Mouse (Mus musculus) kidney, postnatal 10 days (tissue): ENCODE results near the gene Pla1a.

ENCODE experiments used
- DNase-seq: peaks from one replicate; pipeline ENCODE4 v3.0.0; 2021; ENCODE audit warnings: mixed read lengths

The Pla1a gene

GRCm38 (mm10) chr16:38385184-38385634 lies 47.7 kb downstream of the Pla1a start:
- DNase-seq: no peak

GRCm38 (mm10) chr16:38383683-38384082 lies 49.3 kb downstream of the Pla1a start:
- DNase-seq: no peak

GRCm38 (mm10) chr16:38379926-38380325 lies 53.0 kb downstream of the Pla1a start:
- DNase-seq: no peak

GRCm38 (mm10) chr16:38379493-38379892 lies 53.5 kb downstream of the Pla1a start:
- no peak for DNase-seq

GRCm38 (mm10) chr16:38379088-38379487 lies 53.9 kb downstream of the Pla1a start:
- no peak for DNase-seq

- no peak for DNase-seq
Observed at GRCm38 (mm10) chr16:38378591-38378990, 54.4 kb downstream of the Pla1a start.

GRCm38 (mm10) chr16:38377546-38377945 lies 55.4 kb downstream of the Pla1a start:
- no peak for DNase-seq

- DNase-seq: peak; percentile 27
Observed at GRCm38 (mm10) chr16:38376841-38377249, 56.1 kb downstream of the Pla1a start.

GRCm38 (mm10) chr16:38376163-38376840 lies 56.6 kb downstream of the Pla1a start:
- DNase-seq: peak; percentile 65

GRCm38 (mm10) chr16:38375182-38375581 lies 57.8 kb downstream of the Pla1a start:
- no peak for DNase-seq

- DNase-seq: no peak
Observed at GRCm38 (mm10) chr16:38374379-38375140, 58.4 kb downstream of the Pla1a start.

- no peak for DNase-seq
Observed at GRCm38 (mm10) chr16:38373941-38374340, 59.0 kb downstream of the Pla1a start.

- DNase-seq: no peak
Observed at GRCm38 (mm10) chr16:38373439-38373838, 59.5 kb downstream of the Pla1a start.

GRCm38 (mm10) chr16:38372876-38373275 lies 60.1 kb downstream of the Pla1a start:
- no peak for DNase-seq

- DNase-seq: no peak
Observed at GRCm38 (mm10) chr16:38371705-38372296, 61.1 kb downstream of the Pla1a start.

- DNase-seq: no peak
Observed at GRCm38 (mm10) chr16:38370633-38371374, 62.1 kb downstream of the Pla1a start.

- DNase-seq: no peak
Observed at GRCm38 (mm10) chr16:38369992-38370484, 62.9 kb downstream of the Pla1a start.

- no peak for DNase-seq
Observed at GRCm38 (mm10) chr16:38369431-38369830, 63.5 kb downstream of the Pla1a start.

GRCm38 (mm10) chr16:38369000-38369399 lies 63.9 kb downstream of the Pla1a start:
- DNase-seq: no peak

GRCm38 (mm10) chr16:38368336-38368735 lies 64.6 kb downstream of the Pla1a start:
- DNase-seq: no peak

- DNase-seq: no peak
Observed at GRCm38 (mm10) chr16:38366231-38366630, 66.7 kb downstream of the Pla1a start.

- DNase-seq: no peak
Observed at GRCm38 (mm10) chr16:38365390-38365789, 67.6 kb downstream of the Pla1a start.

GRCm38 (mm10) chr16:38363657-38364056 lies 69.3 kb downstream of the Pla1a start:
- DNase-seq: no peak
